Mouse (Mus musculus) midbrain, embryonic 14.5 days (tissue): ENCODE data around the gene Pitx2. TPM values are rescaled to one million over a fixed set of nuclear protein-coding genes. Genes with fewer than 3 reads are reported as not detected.
A peak's percentile ranks its signal among the peaks of the same experiment; 100 is the strongest.

Experiments used
- ATAC-seq: fragments of 200-750 bp; cut with Nextera tagmentation; 2 replicates; pipeline ENCODE4 v1.8.0; 2017; ENCODE audit warnings: moderate number of reproducible peaks, moderate library complexity; ENCODE audit not compliant: low FRiP score, low TSS enrichment
- DNase-seq: peaks from one replicate; pipeline ENCODE4 v3.0.0-alpha.2; 2015
- H3K27ac ChIP-seq: fragments of 300-500 bp; sonication (generic); replicated peaks from 2 replicates; pipeline ENCODE4 v1.5.1; 2014; ENCODE audit warnings: mild to moderate bottlenecking, low read depth, low read length, moderate library complexity
- H3K27me3 ChIP-seq: fragments of 300-500 bp; sonication (generic); 2 replicates; pipeline ENCODE4 v1.6.1; 2014; ENCODE audit warnings: low read length, control low read depth, mixed read lengths; ENCODE audit not compliant: control insufficient read depth, insufficient read depth
- H3K36me3 ChIP-seq: fragments of 300-500 bp; sonication (generic); 2 replicates; pipeline ENCODE4 v1.6.1; 2014; ENCODE audit warnings: low read length, control low read depth; ENCODE audit not compliant: control insufficient read depth, insufficient read depth
- H3K4me1 ChIP-seq: fragments of 300-500 bp; sonication (generic); 2 replicates; pipeline ENCODE4 v1.6.1; 2014; ENCODE audit warnings: mild to moderate bottlenecking, antibody characterized with exemption, low read length, control low read depth; ENCODE audit not compliant: control insufficient read depth, insufficient read depth
- H3K4me2 ChIP-seq: fragments of 300-500 bp; sonication (generic); 2 replicates; pipeline ENCODE4 v1.6.1; 2014; ENCODE audit warnings: mild to moderate bottlenecking, low read length, moderate library complexity
- H3K4me3 ChIP-seq: fragments of 300-500 bp; sonication (generic); replicated peaks from 2 replicates; pipeline ENCODE4 v1.5.1; 2014; ENCODE audit warnings: low read depth, low read length
- H3K9ac ChIP-seq: fragments of 300-500 bp; sonication (generic); replicated peaks from 2 replicates; pipeline ENCODE4 v1.6.1; 2014; ENCODE audit warnings: mild to moderate bottlenecking, low read length, moderate library complexity
- H3K9me3 ChIP-seq: fragments of 300-500 bp; sonication (generic); 2 replicates; pipeline ENCODE4 v1.6.1; 2016; ENCODE audit warnings: low read length, control low read depth, mixed read lengths; ENCODE audit not compliant: control insufficient read depth
- WGBS: fragments of 180-500 bp; shearing (Covaris S2); extraction: QIAGEN DNeasy Blood & Tissue Kit; methylation state at CpG from one replicate; pipeline ENCODE4 v1.1.7; 2014; 5-methylcytosine and 5-hydroxymethylcytosine counted together
- polyA plus RNA-seq: library from polyadenylated mRNA; unstranded; fragments of >200 nt; fragmentation: Nextera tagmentation; extraction: Ambion mirVana; gene quantifications from 2 replicates; pipeline ENCODE4 v1.2.1, GENCODE M21; 2014

Pitx2 gene
- polyA plus RNA-seq, 1 experiment from 2014 or later, result 27.5 TPM

DNA sequence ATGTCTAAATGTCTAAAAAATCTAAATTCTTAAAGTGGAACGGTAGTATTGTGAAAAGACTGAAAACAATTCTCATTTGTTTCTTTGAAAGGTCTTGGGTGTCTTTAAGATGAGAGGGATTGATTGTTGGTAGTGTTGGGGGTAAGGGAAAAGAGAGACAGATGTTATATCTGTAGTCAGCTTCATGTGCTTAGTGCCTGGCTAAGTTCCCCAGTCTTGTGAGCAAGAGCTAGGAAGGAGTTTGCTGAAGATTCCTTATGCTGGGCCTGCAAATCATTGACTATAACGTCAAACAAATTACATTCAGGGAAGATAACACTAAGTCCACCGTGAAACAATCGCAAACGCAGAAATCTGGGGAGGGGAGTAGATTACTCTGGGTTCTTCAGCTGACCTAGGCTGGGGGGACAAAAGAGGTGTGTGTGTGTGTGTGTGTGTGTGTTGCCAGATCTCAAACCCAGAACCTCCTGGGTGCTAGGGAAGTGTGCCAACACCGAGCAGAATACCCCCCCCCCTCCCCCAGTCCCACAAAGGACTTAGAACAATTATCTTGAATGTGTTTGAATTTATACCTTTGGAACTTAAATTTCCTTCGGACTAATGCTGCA, 12.5 kb downstream of the Pitx2 start:
- DNase-seq, result peak; percentile 19

GRCm38 (mm10) chr3:129212807-129213206, 13.1 kb downstream of the Pitx2 start:
- Histone ChIP-seq H3K36me3 (no peaks in the 10 kb centered on the region), H3K9me3 (no peaks in the 10 kb centered on the region), H3K4me3 (no peak overlapping the region), H3K4me2 (no peak overlapping the region), H3K4me1 (0 out of 2 replicates have a peak, but pooled peaks cover 3% of the 10 kb centered on the region), H3K9ac (no peak overlapping the region), H3K27ac (no peak overlapping the region), H3K27me3 (peaks cover 84% of the 10 kb centered on the region)
- ATAC-seq (no peak), DNase-seq (peak; percentile 39)
- WGBS, result 1% methylated on average over 11 of the region's 11 CpGs

More for the DNA sequence above, 12.5 kb downstream of the Pitx2 start:
- H3K27me3 ChIP-seq, result peaks cover 84% of the 10 kb centered on the region
- H3K4me1 ChIP-seq, result 0 out of 2 replicates have a peak, but pooled peaks cover 3% of the 10 kb centered on the region
- no peaks in the 10 kb centered on the region for H3K9me3 ChIP-seq
- ATAC-seq, result no peak
- WGBS, result 1% methylated on average over 7 of the region's 7 CpGs
- no peak overlapping the region for H3K4me3 ChIP-seq
- H3K27ac ChIP-seq, result no peak overlapping the region
- H3K4me2 ChIP-seq, result no peak overlapping the region
- no peak overlapping the region for H3K9ac ChIP-seq
- no peaks in the 10 kb centered on the region for H3K36me3 ChIP-seq

DNA sequence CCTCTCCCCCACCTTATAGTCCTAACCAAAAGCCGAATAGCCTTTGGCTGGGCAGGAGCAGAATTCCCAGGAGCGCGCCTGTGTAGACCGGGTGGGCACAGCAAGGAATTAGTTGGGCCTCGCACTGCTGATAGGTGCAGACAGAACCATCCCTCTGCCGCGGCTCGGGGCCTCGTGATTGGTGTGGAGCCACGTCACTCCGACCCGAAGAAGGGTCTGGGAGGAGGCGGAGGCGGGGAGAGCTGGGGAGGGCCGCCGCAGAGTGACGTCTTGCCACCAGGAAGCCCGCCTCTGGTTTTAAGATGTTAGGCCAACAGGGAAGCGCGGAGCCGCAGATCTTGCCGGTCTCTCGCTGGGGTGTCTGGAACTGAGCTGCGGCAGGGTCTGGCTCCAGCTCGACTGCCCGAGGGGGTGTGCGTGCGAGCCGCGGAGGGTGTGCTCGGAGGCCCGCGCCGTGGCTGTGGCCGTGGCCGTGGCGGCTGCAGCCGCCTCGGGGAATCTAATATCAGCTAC, 14.0 kb downstream of the Pitx2 start:
- DNase-seq (peak; percentile 87), ATAC-seq (peak; percentile 92)
- no peaks in the 10 kb centered on the region for H3K36me3 ChIP-seq
- H3K9ac ChIP-seq, result peak overlapping the region; percentile 36; the same call in 1 of the 2 replicates
- H3K4me3 ChIP-seq, result peak overlapping the region; percentile 38
- H3K9me3 ChIP-seq, result no peaks in the 10 kb centered on the region
- peak overlapping the region; percentile 52 for H3K27ac ChIP-seq
- 0 out of 2 replicates have a peak, but pooled peaks cover 3% of the 10 kb centered on the region for H3K4me1 ChIP-seq
- 0% methylated on average over 39 of the region's 39 CpGs for WGBS
- H3K27me3 ChIP-seq, result peaks cover 84% of the 10 kb centered on the region
- H3K4me2 ChIP-seq, result peak overlapping the region; percentile 68

- Histone ChIP-seq H3K4me1 (0 out of 2 replicates have a peak, but pooled peaks cover 3% of the 10 kb centered on the region), H3K36me3 (no peaks in the 10 kb centered on the region), H3K4me3 (peak overlapping the region; percentile 38), H3K4me2 (peak overlapping the region; percentile 68), H3K9me3 (no peaks in the 10 kb centered on the region), H3K27me3 (peaks cover 81% of the 10 kb centered on the region), H3K9ac (peak overlapping the region; percentile 36; the same call in 1 of the 2 replicates), H3K27ac (peak overlapping the region; percentile 52)
- no peak; the same call in none of the 2 replicates for ATAC-seq
- WGBS, result under 1% methylated on average over 34 of the region's 34 CpGs
- DNase-seq, result peak; percentile 54
These were observed 14.5 kb downstream of the Pitx2 start for GRCm38 (mm10) chr3:129214146-129214665.

DNA sequence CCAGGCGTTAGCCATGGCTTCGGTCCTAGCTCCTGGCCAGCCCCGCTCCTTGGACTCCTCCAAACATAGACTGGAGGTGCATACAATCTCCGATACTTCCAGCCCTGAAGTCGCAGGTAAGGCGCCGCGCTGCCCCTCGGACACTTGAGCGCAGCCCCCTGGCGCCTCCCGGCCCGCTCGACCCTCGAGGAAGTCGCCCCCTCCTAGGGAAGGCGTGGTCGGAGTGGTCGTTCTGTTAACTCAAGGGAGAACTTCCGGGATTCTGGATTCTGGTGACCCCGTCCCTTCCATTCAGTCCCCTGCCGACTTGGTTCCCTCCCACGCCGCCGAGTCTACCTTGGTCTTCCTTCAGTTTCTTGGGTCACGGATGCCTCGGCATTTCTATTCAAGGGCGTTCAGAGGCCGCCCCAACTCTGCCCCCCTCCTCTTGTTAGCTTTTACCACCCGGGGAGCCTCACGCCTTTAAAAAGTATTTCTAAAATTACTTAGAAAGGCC, 15.0 kb downstream of the Pitx2 start:
- 0 out of 2 replicates have a peak, but pooled peaks cover 3% of the 10 kb centered on the region for H3K4me1 ChIP-seq
- H3K36me3 ChIP-seq, result no peaks in the 10 kb centered on the region
- ATAC-seq (no peak), DNase-seq (no peak)
- H3K27ac ChIP-seq, result peak overlapping the region; percentile 52; the same call in 1 of the 2 replicates
- H3K9me3 ChIP-seq, result no peaks in the 10 kb centered on the region
- peaks cover 80% of the 10 kb centered on the region for H3K27me3 ChIP-seq
- WGBS, result 1% methylated on average over 31 of the region's 31 CpGs
- peak overlapping the region; percentile 29; the same call in 1 of the 2 replicates for H3K9ac ChIP-seq
- peak overlapping the region; percentile 38 for H3K4me3 ChIP-seq
- H3K4me2 ChIP-seq, result peak overlapping the region; percentile 68

DNA sequence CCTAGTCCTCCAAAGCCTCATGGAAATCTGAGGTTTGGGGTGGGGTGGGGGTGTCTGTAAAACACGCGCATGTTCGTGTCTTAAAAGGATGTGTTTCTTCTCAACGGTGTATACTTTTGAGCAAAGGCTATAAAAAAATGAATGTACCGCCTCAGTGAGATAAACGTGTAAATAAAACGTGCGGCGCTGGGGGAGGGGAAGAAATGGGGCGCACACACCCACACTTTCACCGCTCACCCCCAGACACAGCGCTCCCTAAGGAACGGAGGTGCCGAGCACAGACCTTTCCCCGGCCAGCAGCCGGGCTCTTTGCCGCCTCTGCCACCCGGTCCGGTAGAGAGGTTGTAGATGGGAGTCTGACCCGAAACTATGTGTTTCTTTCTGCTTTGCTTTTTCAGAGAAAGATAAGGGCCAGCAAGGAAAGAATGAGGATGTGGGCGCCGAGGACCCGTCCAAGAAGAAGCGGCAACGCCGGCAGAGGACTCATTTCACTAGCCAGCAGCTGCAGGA, 15.6 kb downstream of the Pitx2 start:
- no peaks in the 10 kb centered on the region for H3K9me3 ChIP-seq
- H3K4me2 ChIP-seq, result peak overlapping the region; percentile 68
- H3K9ac ChIP-seq, result peak overlapping the region; percentile 34; the same call in 1 of the 2 replicates
- 0 out of 2 replicates have a peak, but pooled peaks cover 3% of the 10 kb centered on the region for H3K4me1 ChIP-seq
- DNase-seq, result no peak
- no peaks in the 10 kb centered on the region for H3K36me3 ChIP-seq
- H3K27me3 ChIP-seq, result peaks cover 80% of the 10 kb centered on the region
- 0% methylated on average over 26 of the region's 26 CpGs for WGBS
- peak overlapping the region; percentile 38 for H3K4me3 ChIP-seq
- no peak for ATAC-seq
- H3K27ac ChIP-seq, result peak overlapping the region; percentile 57; the same call in 1 of the 2 replicates

- Histone ChIP-seq H3K9ac (peak overlapping the region; percentile 34; the same call in 1 of the 2 replicates), H3K27me3 (peaks cover 78% of the 10 kb centered on the region), H3K4me1 (0 out of 2 replicates have a peak, but pooled peaks cover 3% of the 10 kb centered on the region), H3K27ac (peak overlapping the region; percentile 57), H3K9me3 (no peaks in the 10 kb centered on the region), H3K4me2 (peak overlapping the region; percentile 24; the same call in 1 of the 2 replicates), H3K36me3 (no peaks in the 10 kb centered on the region), H3K4me3 (peak overlapping the region; percentile 38)
- peak; percentile 56 for DNase-seq
- no peak for ATAC-seq
- under 1% methylated on average over 35 of the region's 35 CpGs for WGBS
These were observed 16.2 kb downstream of the Pitx2 start for GRCm38 (mm10) chr3:129215751-129216331.

DNA sequence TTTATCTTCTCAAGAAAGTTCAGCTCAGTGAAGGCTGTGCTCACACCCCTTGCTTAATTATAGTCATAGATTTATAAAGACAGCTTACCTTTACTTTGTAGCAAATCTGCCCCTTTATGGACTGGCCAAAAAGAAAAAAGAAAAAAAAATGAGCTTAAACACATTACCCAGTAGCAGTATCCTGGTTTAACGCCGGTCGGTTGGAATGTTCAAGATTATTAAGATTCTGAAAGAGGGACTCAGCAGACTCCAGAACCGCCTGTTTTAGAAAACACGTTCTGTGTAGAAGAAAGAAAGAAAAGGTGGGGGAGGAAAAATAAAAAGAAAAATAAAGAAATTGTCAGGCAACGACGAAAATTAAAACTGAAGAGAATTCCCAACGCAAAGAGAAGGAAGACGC, 16.8 kb downstream of the Pitx2 start:
- H3K4me2 ChIP-seq, result no peak overlapping the region
- no peak overlapping the region for H3K27ac ChIP-seq
- H3K4me3 ChIP-seq, result peak overlapping the region; percentile 38
- DNase-seq (peak; percentile 67), ATAC-seq (no peak)
- H3K27me3 ChIP-seq, result peaks cover 78% of the 10 kb centered on the region
- no peaks in the 10 kb centered on the region for H3K9me3 ChIP-seq
- WGBS, result 1% methylated on average over 9 of the region's 9 CpGs
- no peak overlapping the region for H3K9ac ChIP-seq
- H3K4me1 ChIP-seq, result 0 out of 2 replicates have a peak, but pooled peaks cover 3% of the 10 kb centered on the region
- no peaks in the 10 kb centered on the region for H3K36me3 ChIP-seq
